Comparison of ENCODE assay signal across 8 mouse cellular contexts in the genomic region with DNA sequence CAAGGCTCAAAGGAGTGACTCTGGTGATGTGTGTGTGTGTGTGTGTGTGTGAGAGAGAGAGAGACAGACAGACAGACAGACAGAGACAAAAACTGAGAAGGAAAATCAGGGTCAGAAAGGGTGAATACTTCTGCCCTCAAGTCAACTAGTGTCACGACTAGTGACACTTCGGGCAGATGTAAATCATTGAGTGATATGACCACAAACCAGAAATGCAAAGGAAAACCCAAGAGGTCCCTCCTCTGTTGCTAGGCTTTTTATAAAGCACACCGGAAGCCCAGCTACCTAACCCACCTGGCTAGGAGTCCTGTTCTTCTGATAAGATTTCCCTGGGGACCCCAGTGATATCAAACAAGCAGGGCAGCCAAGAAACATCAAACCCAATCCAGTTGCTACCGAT. TPM values are rescaled to one million over a fixed set of nuclear protein-coding genes. Genes with fewer than 3 reads are reported as not detected.
DNase-seq lines count a peak whose midpoint lies in the region; ATAC-seq lines count a peak whose summit lies in the region.

No protein-coding gene starts in this region.

- peaks cover 16% of the 10 kb centered on the region; the same call in 1 of the 2 replicates for H3K27me3 ChIP-seq in kidney, embryonic 15.5 days
- H3K27me3 ChIP-seq in forebrain, embryonic 13.5 days = peaks cover 7% of the 10 kb centered on the region; the same call in 1 of the 2 replicates

- no peak overlapping the region for H3K9ac ChIP-seq in kidney, embryonic 15.5 days
- H3K9ac ChIP-seq in forebrain, embryonic 13.5 days = no peak overlapping the region

- WGBS in kidney, embryonic 15.5 days = 63% methylated on average over 4 of the region's 4 CpGs
- 87% methylated on average over 4 of the region's 4 CpGs for WGBS in forebrain, embryonic 13.5 days
- 0% methylated on average over 4 of the region's 4 CpGs for WGBS in macrophage (ENCODE audit: missing documents)

- DNase-seq in kidney, postnatal 10 days = no peak
- DNase-seq in CD8-positive naive resting alpha-beta T cell, adult 2 months (ENCODE audit: low read depth in 2 of 2, low spot score in 2 of 2) = peak; percentile 21 to 29
- DNase-seq in urinary bladder, postnatal 14 days (ENCODE audit: low spot score) = no peak
- DNase-seq in kidney, postnatal 25 days = no peak

- H3K4me1 ChIP-seq in kidney, embryonic 15.5 days = peaks cover 42% of the 10 kb centered on the region
- peaks cover 29% of the 10 kb centered on the region for H3K4me1 ChIP-seq in forebrain, embryonic 13.5 days

- H3K4me2 ChIP-seq in kidney, embryonic 15.5 days = peak overlapping the region; percentile 97
- H3K4me2 ChIP-seq in forebrain, embryonic 13.5 days = peak overlapping the region; percentile 86

- no peaks in the 10 kb centered on the region for H3K36me3 ChIP-seq in kidney, embryonic 15.5 days
- no peaks in the 10 kb centered on the region for H3K36me3 ChIP-seq in forebrain, embryonic 13.5 days (ENCODE audit: poor library complexity, severe bottlenecking)
- peaks cover 3% of the 10 kb centered on the region; the same call in 1 of the 2 replicates for H3K36me3 ChIP-seq in macrophage (ENCODE audit: inconsistent target)

- H3K79me2 ChIP-seq in macrophage (ENCODE audit: inconsistent target) = peaks cover 61% of the 10 kb centered on the region

- H3K4me3 ChIP-seq in kidney, embryonic 15.5 days (replicated peaks) = peak overlapping the region; percentile 81
- 0 out of 2 replicates have a peak overlapping the region, but pooled peaks have one; percentile 76 for H3K4me3 ChIP-seq in forebrain, embryonic 13.5 days
- H3K4me3 ChIP-seq in macrophage (ENCODE audit: inconsistent target) = peak overlapping the region; percentile 70

- no peaks in the 10 kb centered on the region for H3K9me3 ChIP-seq in kidney, embryonic 15.5 days (replicated peaks)
- H3K9me3 ChIP-seq in forebrain, embryonic 13.5 days (replicated peaks) = no peaks in the 10 kb centered on the region

- 0 out of 2 replicates have a peak overlapping the region, but pooled peaks have one; percentile 38 for H3K27ac ChIP-seq in kidney, embryonic 15.5 days
- H3K27ac ChIP-seq in forebrain, embryonic 13.5 days = no peak overlapping the region
- peak overlapping the region; percentile 100 for H3K27ac ChIP-seq in macrophage

- ATAC-seq in kidney, embryonic 15.5 days (replicated peaks; ENCODE audit: low FRiP score) = no peak
- ATAC-seq in forebrain, embryonic 13.5 days = no peak
- no peak for ATAC-seq in megakaryocyte progenitor cell, adult 5-6 weeks (replicated peaks; ENCODE audit: poor library complexity)

RNA-seq across cellular contexts. Expression of a gene that starts 2.3 kb away (rescaled TPM):
- polyA plus RNA-seq in kidney, embryonic 15.5 days (2015; fragmentation: Nextera tagmentation; extraction: Ambion mirVana) = 23.2 and 23.5 TPM in 2 replicates
- 18.2 and 19.9 TPM in 2 replicates for polyA plus RNA-seq in forebrain, embryonic 13.5 days (2015; fragmentation: Nextera tagmentation; extraction: Ambion mirVana)
- 100 to 1,000 TPM in 19 of 26 experiments, 10 to 100 TPM in 7; 24.5 to 267 (median 142) TPM for total RNA-seq in macrophage (2018; cell fraction: chromatin; rRNA removed)
- total RNA-seq in macrophage (2018; cell fraction: cytosol; rRNA removed) = 100 to 1,000 TPM in 7 of 26 experiments, 10 to 100 TPM in 19; 56.4 to 109 (median 82.5) TPM
- total RNA-seq in macrophage (2018; cell fraction: nucleus; rRNA removed) = 100 to 1,000 TPM in 12 of 26 experiments, 10 to 100 TPM in 14; 30.1 to 198 (median 99.8) TPM
- polyA plus RNA-seq in macrophage (2018) = 72.6 to 95.1 TPM (median 88.3 TPM) in 3 replicates
- 24.1 and 36.8 TPM in 2 replicates for total RNA-seq in megakaryocyte progenitor cell, adult 5-6 weeks (2015)
- total RNA-seq in megakaryocyte progenitor cell, adult 5-6 weeks (2017) = 49.3 and 51.3 TPM in 2 replicates

RNA-seq across cellular contexts. Expression of a gene that starts 30.6 kb away (rescaled TPM):
- 0.05 TPM in 1 of 2 replicates, not detected in the other for polyA plus RNA-seq in kidney, embryonic 15.5 days (2015; fragmentation: Nextera tagmentation; extraction: Ambion mirVana)
- 1.4 and 1.8 TPM in 2 replicates for polyA plus RNA-seq in forebrain, embryonic 13.5 days (2015; fragmentation: Nextera tagmentation; extraction: Ambion mirVana)
- total RNA-seq in macrophage (2018; cell fraction: chromatin; rRNA removed) = not detected
- total RNA-seq in macrophage (2018; cell fraction: cytosol; rRNA removed) = not detected
- total RNA-seq in macrophage (2018; cell fraction: nucleus; rRNA removed) = not detected
- not detected in 3 replicates for polyA plus RNA-seq in macrophage (2018)
- not detected in 2 replicates for total RNA-seq in megakaryocyte progenitor cell, adult 5-6 weeks (2015)
- total RNA-seq in megakaryocyte progenitor cell, adult 5-6 weeks (2017) = not detected in 2 replicates

Comparison
In these comparisons a context has a peak if more than half of its experiments do, and no peak if none do; other contexts are left out.
1. DNase-seq: peak in CD8-positive naive resting alpha-beta T cell, adult 2 months (2 of 2); none in kidney, postnatal 10 days (single experiment), urinary bladder, postnatal 14 days (single experiment) and kidney, postnatal 25 days (0 of 2).
2. Peak in every context shown above with its lines, with median percentiles within 50 percentile points of each other: H3K4me3 ChIP-seq.